Mouse (Mus musculus) megakaryocyte, embryonic 14.5 days (primary cell): ENCODE results near the gene Colgalt1. TPM values are rescaled to one million over a fixed set of nuclear protein-coding genes. Genes with fewer than 3 reads are reported as not detected.

Experiments used
- H3K27me3 ChIP-seq: replicated peaks from 2 replicates; pipeline ENCODE3; 2012; ENCODE audit warnings: inconsistent platforms
- H3K36me3 ChIP-seq: replicated peaks from 2 replicates; pipeline ENCODE3; 2012; ENCODE audit warnings: low read length, inconsistent platforms, mixed read lengths
- H3K4me1 ChIP-seq: 2 replicates; pipeline ENCODE4 v1.6.1; 2012; ENCODE audit warnings: inconsistent platforms
- H3K4me3 ChIP-seq: replicated peaks from 2 replicates; pipeline ENCODE3; 2012; ENCODE audit warnings: moderate library complexity, mild to moderate bottlenecking, inconsistent platforms
- H3K9me3 ChIP-seq: 2 replicates; pipeline ENCODE4 v1.6.1; 2012; ENCODE audit warnings: inconsistent platforms
- FLI1 ChIP-seq: IDR thresholded peaks from 2 replicates; pipeline ENCODE4 v1.6.1; 2012; ENCODE audit warnings: low read length, inconsistent platforms, mixed read lengths
- GATA1 ChIP-seq: IDR thresholded peaks from 3 replicates; pipeline ENCODE4 v1.6.1; 2012; ENCODE audit warnings: mixed read lengths, low read length, inconsistent platforms, borderline replicate concordance
- polyA plus RNA-seq: library from polyadenylated mRNA; stranded (reverse); fragments of >175 nt; gene quantifications from 2 replicates; pipeline ENCODE4 v1.2.3, GENCODE M21; 2012; ENCODE audit warnings: low replicate concordance; ENCODE audit not compliant: insufficient read depth

Colgalt1 gene
- polyA plus RNA-seq, 1 experiment, result 14.0 TPM

GRCm38 (mm10) chr8:71665331-71666130, 54.7 kb downstream of the Colgalt1 start:
- Histone ChIP-seq H3K4me1 (peaks cover 93% of the 10 kb centered on the region), H3K4me3 (peak overlapping the region; percentile 96), H3K27me3 (no peaks in the 10 kb centered on the region), H3K9me3 (no peaks in the 10 kb centered on the region), H3K36me3 (peaks cover 36% of the 10 kb centered on the region)
- TF ChIP-seq FLI1, result no peak
- TF ChIP-seq GATA1, result no peak

DNA sequence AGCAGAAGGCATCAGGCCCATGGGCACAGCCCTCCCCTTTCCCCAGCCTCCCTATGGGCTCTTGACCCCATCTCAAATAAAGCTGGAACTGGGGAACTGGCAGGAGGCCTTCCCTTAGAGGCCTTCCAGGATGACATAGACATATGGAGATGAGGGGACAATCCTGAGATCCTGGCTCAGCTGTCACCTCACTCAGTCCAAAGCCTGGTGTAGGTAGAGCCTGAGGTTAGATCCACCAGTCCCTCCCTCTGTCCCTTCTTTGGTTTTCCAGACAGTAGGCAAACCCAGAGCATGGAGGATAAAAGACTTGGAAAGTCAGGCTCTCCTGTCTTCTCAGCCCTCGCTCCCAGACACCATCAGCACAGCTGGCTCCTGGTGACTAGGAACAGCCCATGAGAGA, 56.1 kb downstream of the Colgalt1 start:
- H3K4me3 ChIP-seq, result peak overlapping the region; percentile 96
- H3K27me3 ChIP-seq, result no peaks in the 10 kb centered on the region
- H3K4me1 ChIP-seq, result peaks cover 91% of the 10 kb centered on the region
- H3K9me3 ChIP-seq, result no peaks in the 10 kb centered on the region
- peaks cover 27% of the 10 kb centered on the region for H3K36me3 ChIP-seq
- TF ChIP-seq FLI1, result no peak
- no peak for TF ChIP-seq GATA1

DNA sequence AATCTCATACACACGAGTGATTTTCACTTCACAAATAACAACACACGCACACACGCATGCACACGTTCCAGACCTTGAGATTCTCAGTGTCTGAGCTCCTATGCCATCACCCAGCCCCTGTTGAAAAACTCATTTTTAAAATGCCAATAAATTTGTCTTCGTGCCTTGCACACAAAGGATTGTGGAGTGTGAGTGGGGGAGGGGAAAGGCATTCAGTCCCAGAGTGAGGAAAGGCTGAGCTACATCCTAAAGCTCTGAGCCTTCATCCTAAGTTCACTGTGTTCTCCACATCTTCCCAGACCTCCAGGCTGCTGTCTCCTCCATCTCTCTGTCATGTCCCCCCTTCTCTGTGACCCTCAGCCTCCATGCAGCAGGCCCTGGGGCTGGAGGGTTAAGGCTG, 56.5 kb downstream of the Colgalt1 start:
- Histone ChIP-seq H3K27me3 (no peaks in the 10 kb centered on the region), H3K9me3 (no peaks in the 10 kb centered on the region), H3K36me3 (peaks cover 23% of the 10 kb centered on the region), H3K4me1 (peaks cover 92% of the 10 kb centered on the region), H3K4me3 (peak overlapping the region; percentile 96)
- no peak for TF ChIP-seq GATA1
- no peak for TF ChIP-seq FLI1

GRCm38 (mm10) chr8:71668220-71668975, 57.6 kb downstream of the Colgalt1 start:
- TF ChIP-seq FLI1 (no peak), GATA1 (no peak)
- Histone ChIP-seq H3K27me3 (no peaks in the 10 kb centered on the region), H3K36me3 (peaks cover 12% of the 10 kb centered on the region), H3K4me3 (peak overlapping the region; percentile 96), H3K9me3 (no peaks in the 10 kb centered on the region), H3K4me1 (peaks cover 96% of the 10 kb centered on the region)

DNA sequence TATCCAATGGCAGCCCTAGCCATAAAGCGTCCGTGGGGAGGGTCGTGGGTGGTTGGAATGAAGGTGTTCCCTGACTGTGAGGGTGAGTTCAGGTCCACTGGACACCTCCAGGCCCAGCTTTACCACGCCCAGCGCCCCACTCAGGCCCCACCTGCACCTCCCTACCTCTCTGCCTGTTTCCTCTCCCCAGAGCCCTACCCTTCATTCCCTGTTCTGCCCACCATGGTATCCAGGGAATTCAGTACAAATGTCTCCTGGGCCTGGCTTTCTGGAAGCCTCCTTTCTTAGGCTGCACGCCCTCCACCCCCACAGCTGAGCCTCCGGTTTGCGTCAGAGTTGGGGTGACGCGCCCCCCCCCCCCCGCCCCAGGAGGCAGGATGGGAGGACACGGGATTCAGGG, 59.4 kb downstream of the Colgalt1 start:
- H3K4me3 ChIP-seq, result peak overlapping the region; percentile 95
- H3K9me3 ChIP-seq, result no peaks in the 10 kb centered on the region
- no peak for TF ChIP-seq GATA1
- no peak for TF ChIP-seq FLI1
- peaks cover 91% of the 10 kb centered on the region for H3K4me1 ChIP-seq
- no peaks in the 10 kb centered on the region for H3K36me3 ChIP-seq
- H3K27me3 ChIP-seq, result no peaks in the 10 kb centered on the region

GRCm38 (mm10) chr8:71670621-71671548, 60.1 kb downstream of the Colgalt1 start:
- Histone ChIP-seq H3K4me1 (peaks cover 91% of the 10 kb centered on the region), H3K27me3 (no peaks in the 10 kb centered on the region), H3K4me3 (peak overlapping the region; percentile 95), H3K9me3 (no peaks in the 10 kb centered on the region), H3K36me3 (no peaks in the 10 kb centered on the region)
- TF ChIP-seq GATA1 (no peak), FLI1 (no peak)

- Histone ChIP-seq H3K9me3 (no peaks in the 10 kb centered on the region), H3K4me3 (peak within 1 kb of the TSS; percentile 95), H3K4me1 (peaks cover 86% of the 10 kb centered on the region), H3K36me3 (no peaks in the 10 kb centered on the region), H3K27me3 (no peaks in the 10 kb centered on the region)
- TF ChIP-seq FLI1 (no peak), GATA1 (no peak)
Observed at GRCm38 (mm10) chr8:71671549-71671965, 60.8 kb downstream of the Colgalt1 start, which contains the start of gene Unc13a. Unc13a (minus strand) TSS chr8:71671757.

GRCm38 (mm10) chr8:71672168-71672735, 61.5 kb downstream of the Colgalt1 start:
- Histone ChIP-seq H3K4me1 (peaks cover 83% of the 10 kb centered on the region), H3K27me3 (no peaks in the 10 kb centered on the region), H3K36me3 (no peaks in the 10 kb centered on the region), H3K4me3 (peak overlapping the region; percentile 95), H3K9me3 (no peaks in the 10 kb centered on the region)
- TF ChIP-seq FLI1 (no peak), GATA1 (no peak)

- no peaks in the 10 kb centered on the region for H3K27me3 ChIP-seq
- peaks cover 15% of the 10 kb centered on the region for H3K36me3 ChIP-seq
- no peaks in the 10 kb centered on the region for H3K9me3 ChIP-seq
- H3K4me3 ChIP-seq, result no peak overlapping the region
- peaks cover 83% of the 10 kb centered on the region for H3K4me1 ChIP-seq
- TF ChIP-seq GATA1 (no peak), FLI1 (no peak)
Observed at GRCm38 (mm10) chr8:71674071-71674470, 63.3 kb downstream of the Colgalt1 start.

Other genes with a start within 250 kb of the Colgalt1 start
- gene Use1, start 244.2 kb upstream of the Colgalt1 start, polyA plus RNA-seq, result 136 and 255 TPM in 2 replicates
- gene Ocel1, start 239.7 kb upstream of the Colgalt1 start, polyA plus RNA-seq, result 79.6 and 103 TPM in 2 replicates
- gene Nr2f6, start 229.0 kb upstream of the Colgalt1 start, polyA plus RNA-seq, result 20.8 and 45.4 TPM in 2 replicates
- 0.06 TPM in 1 of 2 replicates, not detected in the other for gene Ushbp1, start 215.2 kb upstream of the Colgalt1 start, polyA plus RNA-seq
- gene Babam1, start 214.1 kb upstream of the Colgalt1 start, polyA plus RNA-seq, result 62.3 and 94.3 TPM in 2 replicates
- gene Ankle1, start 205.0 kb upstream of the Colgalt1 start, polyA plus RNA-seq, result 3.3 and 6.3 TPM in 2 replicates
- 8.9 and 22.6 TPM in 2 replicates for gene Abhd8, start 147.3 kb upstream of the Colgalt1 start, polyA plus RNA-seq
- 206 and 242 TPM in 2 replicates for gene Mrpl34, start 146.0 kb upstream of the Colgalt1 start, polyA plus RNA-seq
- gene Dda1, start 141.8 kb upstream of the Colgalt1 start, polyA plus RNA-seq, result 346 and 1,390 TPM in 2 replicates
- 3.3 and 3.4 TPM in 2 replicates for gene Ano8, start 125.0 kb upstream of the Colgalt1 start, polyA plus RNA-seq
- gene Gtpbp3, start 122.9 kb upstream of the Colgalt1 start, polyA plus RNA-seq, result 17.4 and 21.7 TPM in 2 replicates
- 4.0 and 6.0 TPM in 2 replicates for gene Plvap, start 99.2 kb upstream of the Colgalt1 start, polyA plus RNA-seq
- 0.16 TPM in 1 of 2 replicates, not detected in the other for gene Ccdc194, start 85.3 kb upstream of the Colgalt1 start, polyA plus RNA-seq
- 105 and 345 TPM in 2 replicates for gene Bst2, start 73.5 kb upstream of the Colgalt1 start, polyA plus RNA-seq
- gene Mvb12a, start 68.1 kb upstream of the Colgalt1 start, polyA plus RNA-seq, result 199 and 226 TPM in 2 replicates
- 1.3 TPM in 1 of 2 replicates, not detected in the other for gene Tmem221, start 52.1 kb upstream of the Colgalt1 start, polyA plus RNA-seq
- not detected in 2 replicates for gene Nxnl1, start 44.4 kb upstream of the Colgalt1 start, polyA plus RNA-seq
- gene Slc27a1, start 42.1 kb upstream of the Colgalt1 start, polyA plus RNA-seq, result 1.8 and 16.4 TPM in 2 replicates
- 330 and 634 TPM in 2 replicates for gene Pgls, start 18.8 kb upstream of the Colgalt1 start, polyA plus RNA-seq
- gene Fam129c, start 13.3 kb upstream of the Colgalt1 start, polyA plus RNA-seq, result 2.5 and 27.1 TPM in 2 replicates
- gene Unc13a, start 60.8 kb downstream of the Colgalt1 start, polyA plus RNA-seq, result 8.9 and 10.8 TPM in 2 replicates
- gene Jak3, start 65.3 kb downstream of the Colgalt1 start, polyA plus RNA-seq, result 209 and 434 TPM in 2 replicates
- gene Insl3, start 78.2 kb downstream of the Colgalt1 start, polyA plus RNA-seq, result 241 and 376 TPM in 2 replicates
- gene B3gnt3, start 90.8 kb downstream of the Colgalt1 start, polyA plus RNA-seq, result 0.77 TPM in 1 of 2 replicates, not detected in the other
- gene Fcho1, start 114.7 kb downstream of the Colgalt1 start, polyA plus RNA-seq, result 48.6 and 69.2 TPM in 2 replicates